Mouse (Mus musculus) CD4-positive, CD25-positive, alpha-beta regulatory T cell, adult 2 months (primary cell): ENCODE data around the gene 6030468B19Rik.

Experiments used
- DNase-seq: peaks from one replicate; pipeline ENCODE4 v3.0.0-alpha.2; 2012; ENCODE audit warnings: low read depth, low spot score

Gene 6030468B19Rik

DNA sequence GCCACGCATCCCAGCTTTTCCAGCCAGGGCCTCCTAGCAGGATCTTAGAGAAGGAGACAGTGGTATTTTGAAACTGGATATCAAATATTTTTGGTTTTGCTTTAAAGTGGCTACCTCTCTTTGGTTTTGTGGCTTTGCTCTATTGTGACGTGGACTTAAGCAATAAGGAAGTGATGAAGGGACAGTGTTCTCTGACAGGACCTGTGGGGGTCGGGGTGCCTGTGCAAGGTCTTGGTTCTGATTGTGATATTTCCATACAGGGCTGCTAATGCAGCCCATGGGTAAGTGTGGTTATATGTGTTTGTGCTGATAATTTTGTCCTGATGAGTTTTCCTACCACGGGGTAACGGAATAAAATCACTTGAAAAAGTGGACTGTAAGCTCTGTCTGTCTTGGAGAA lies 57.9 kb downstream of the 6030468B19Rik start:
- DNase-seq, result no peak

GRCm38 (mm10) chr11:117855975-117856374 lies 58.5 kb downstream of the 6030468B19Rik start:
- DNase-seq, result no peak
